8 mouse cellular contexts compared by ENCODE assay signal in the genomic region with DNA sequence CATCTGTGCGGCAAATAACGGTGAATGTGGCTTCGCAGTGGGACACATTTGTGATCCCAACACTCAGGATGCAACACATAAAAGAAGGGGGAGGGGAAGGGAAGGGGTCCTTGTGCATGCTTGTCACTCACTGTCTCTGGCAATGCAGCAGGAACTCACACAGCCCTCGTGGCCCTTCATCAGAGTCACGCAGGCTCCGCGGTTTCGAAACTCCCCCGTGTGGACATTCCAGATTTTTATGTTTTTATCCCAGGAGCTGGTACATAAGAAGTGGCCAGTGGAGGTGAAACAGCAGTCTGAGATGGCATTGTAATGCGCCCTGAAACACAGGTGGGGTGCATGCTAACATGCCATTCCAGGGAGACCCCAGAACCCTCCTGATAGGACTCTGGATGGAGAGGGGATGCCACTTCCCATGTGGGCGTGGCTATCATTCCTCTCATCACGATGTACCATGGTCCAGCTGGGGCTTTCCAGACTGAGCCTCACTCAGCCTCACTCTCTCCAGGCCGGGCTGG. TPM values are rescaled to one million over a fixed set of nuclear protein-coding genes. Genes with fewer than 3 reads are reported as not detected.
DNase-seq lines count a peak whose midpoint lies in the region; ATAC-seq and TF ChIP-seq lines count a peak whose summit lies in the region.

No protein-coding gene starts in this region.

- H3K9me3 ChIP-seq in heart, embryonic 14.5 days (ENCODE audit: control insufficient read depth, low read length), result no peaks in the 10 kb centered on the region
- H3K9me3 ChIP-seq in kidney, postnatal 0 days (replicated peaks; ENCODE audit: low read length), result no peaks in the 10 kb centered on the region
- no peaks in the 10 kb centered on the region for H3K9me3 ChIP-seq in lung, embryonic 16.5 days (ENCODE audit: control insufficient read depth, low read length)

- peaks cover 0 to 3% of the 10 kb centered on the region in 2 experiments; a peak in 1 of 4 replicates for H3K4me1 ChIP-seq in heart, embryonic 14.5 days (ENCODE audit: control insufficient read depth in 2 of 2, insufficient read depth in 2 of 2, low read length in 2 of 2)
- no peaks in the 10 kb centered on the region for H3K4me1 ChIP-seq in kidney, postnatal 0 days (replicated peaks; ENCODE audit: insufficient read depth, low read length)
- H3K4me1 ChIP-seq in lung, embryonic 16.5 days (replicated peaks; ENCODE audit: control insufficient read depth, insufficient read depth, low read length), result no peaks in the 10 kb centered on the region; the same call in 1 of the 2 replicates

- no peaks in the 10 kb centered on the region for H3K27me3 ChIP-seq in heart, embryonic 14.5 days (ENCODE audit: control insufficient read depth, insufficient read depth, low read length)
- no peaks in the 10 kb centered on the region for H3K27me3 ChIP-seq in kidney, postnatal 0 days (ENCODE audit: insufficient read depth, low read length)
- no peaks in the 10 kb centered on the region for H3K27me3 ChIP-seq in lung, embryonic 16.5 days (ENCODE audit: control insufficient read depth, insufficient read depth, low read depth, low read length)

- WGBS in heart, embryonic 14.5 days, result 10% methylated on average over 13 of the region's 13 CpGs
- 8% methylated on average over 13 of the region's 13 CpGs for WGBS in kidney, postnatal 0 days
- 8% methylated on average over 13 of the region's 13 CpGs for WGBS in lung, embryonic 16.5 days

- no peak overlapping the region for H3K4me3 ChIP-seq in heart, embryonic 14.5 days (ENCODE audit: control insufficient read depth in 1 of 2, insufficient read depth in 1 of 2, low read depth in 1 of 2, low read length in 2 of 2)
- H3K4me3 ChIP-seq in kidney, postnatal 0 days (replicated peaks; ENCODE audit: low read depth, low read length), result no peak overlapping the region
- peak overlapping the region; percentile 21; the same call in 1 of the 2 replicates for H3K4me3 ChIP-seq in lung, embryonic 16.5 days (ENCODE audit: low read length)

- TF ChIP-seq CTCF in kidney, postnatal 0 days (IDR thresholded peaks at IDR 0.05; ENCODE audit: low read depth), result peak; percentile 63

- peak; percentile 26 for DNase-seq in ovary, postnatal 36 days (ENCODE audit: low spot score)
- DNase-seq in ovary, postnatal 14 days (ENCODE audit: low spot score), result no peak
- peak; percentile 77 for DNase-seq in embryo, embryonic 10.5 days (ENCODE audit: low spot score)
- DNase-seq in kidney, postnatal 0 days (ENCODE audit: low spot score), result peak; percentile 47
- peak; percentile 45 for DNase-seq in right cerebral cortex, postnatal 25 days
- DNase-seq in B cell, adult 2 months, result no peak

- ATAC-seq in heart, embryonic 14.5 days (ENCODE audit: insufficient number of reproducible peaks, insufficient read depth, low FRiP score, low read depth), result no peak; the same call in 1 of the 2 replicates
- ATAC-seq in kidney, postnatal 0 days (replicated peaks; ENCODE audit: low FRiP score, low read depth), result peak; percentile 29; the same call in 1 of the 2 replicates
- ATAC-seq in lung, embryonic 16.5 days (ENCODE audit: low read depth), result peak; percentile 75

- no peaks in the 10 kb centered on the region for H3K36me3 ChIP-seq in heart, embryonic 14.5 days (ENCODE audit: control insufficient read depth, insufficient read depth, low read length)
- no peaks in the 10 kb centered on the region for H3K36me3 ChIP-seq in kidney, postnatal 0 days (ENCODE audit: insufficient read depth, low read length)
- H3K36me3 ChIP-seq in lung, embryonic 16.5 days (ENCODE audit: control insufficient read depth, insufficient read depth, low read length), result no peaks in the 10 kb centered on the region

- peak overlapping the region; percentile 43 for H3K4me2 ChIP-seq in heart, embryonic 14.5 days (ENCODE audit: low read length)
- H3K4me2 ChIP-seq in kidney, postnatal 0 days (ENCODE audit: low read length), result peak overlapping the region; percentile 37
- H3K4me2 ChIP-seq in lung, embryonic 16.5 days (ENCODE audit: low read depth, low read length), result peak overlapping the region; percentile 43

- H3K9ac ChIP-seq in heart, embryonic 14.5 days (ENCODE audit: low read length), result no peak overlapping the region
- no peak overlapping the region for H3K9ac ChIP-seq in kidney, postnatal 0 days (ENCODE audit: low read depth, low read length)
- H3K9ac ChIP-seq in lung, embryonic 16.5 days (ENCODE audit: low read length), result no peak overlapping the region

- no peak overlapping the region for H3K27ac ChIP-seq in heart, embryonic 14.5 days (replicated peaks in 1 of 2; ENCODE audit: control insufficient read depth in 1 of 2, insufficient read depth in 1 of 2, low read depth in 2 of 2, low read length in 2 of 2)
- no peak overlapping the region for H3K27ac ChIP-seq in kidney, postnatal 0 days
- H3K27ac ChIP-seq in lung, embryonic 16.5 days (ENCODE audit: low read length), result no peak overlapping the region

RNA-seq across cellular contexts. Expression of a gene that starts 36.8 kb away (rescaled TPM):
- 1.2 and 1.3 TPM in 2 replicates for polyA plus RNA-seq in heart, embryonic 14.5 days (2014; fragmentation: Nextera tagmentation; extraction: Ambion mirVana)
- 3.7 and 4.1 TPM in 2 replicates for polyA plus RNA-seq in kidney, postnatal 0 days (2015; fragmentation: Nextera tagmentation; extraction: Ambion mirVana)
- polyA plus RNA-seq in lung, embryonic 16.5 days (2015; fragmentation: Nextera tagmentation; extraction: Ambion mirVana), result 5.9 and 6.7 TPM in 2 replicates

Comparison
In these comparisons a context has a peak if more than half of its experiments do, and no peak if none do; other contexts are left out.
1. DNase-seq: peak in ovary, postnatal 36 days (single experiment), embryo, embryonic 10.5 days (single experiment), kidney, postnatal 0 days (single experiment) and right cerebral cortex, postnatal 25 days (single experiment); none in ovary, postnatal 14 days (single experiment) and B cell, adult 2 months (0 of 2).
2. Peak in every context shown above with its lines, with median percentiles within 50 percentile points of each other: H3K4me2 ChIP-seq.